9 mouse cellular contexts compared by ENCODE assay signal in genomic region chr1:190639846-190640245, GRCm38 (mm10).
"Had no signal": no experiment of that assay in that cellular context is flagged by ENCODE, and none has a peak within 500 bp of the region (broad histone marks: within the 10 kb centered on the region; RNA-seq: fewer than 3 reads in every experiment).

No protein-coding gene starts in this region.

- DNase-seq: liver, embryonic 13.5 days; liver, postnatal 0 days; lung, adult 2 months; lung, postnatal 14 days; lung, postnatal 36 days; right cerebral cortex, postnatal 14 days; thymus, adult 2 months; thymus, postnatal 25 days; thymus, postnatal 4 days had no signal
